Mouse (Mus musculus): Measurements from ENCODE around the gene Nxn. TPM values are rescaled to one million over a fixed set of nuclear protein-coding genes. Genes with fewer than 3 reads are reported as not detected.

Gene Nxn
- total and polyA plus RNA-seq, 3 experiments, result 4.4 to 5.0 (median 4.8) TPM

DNA sequence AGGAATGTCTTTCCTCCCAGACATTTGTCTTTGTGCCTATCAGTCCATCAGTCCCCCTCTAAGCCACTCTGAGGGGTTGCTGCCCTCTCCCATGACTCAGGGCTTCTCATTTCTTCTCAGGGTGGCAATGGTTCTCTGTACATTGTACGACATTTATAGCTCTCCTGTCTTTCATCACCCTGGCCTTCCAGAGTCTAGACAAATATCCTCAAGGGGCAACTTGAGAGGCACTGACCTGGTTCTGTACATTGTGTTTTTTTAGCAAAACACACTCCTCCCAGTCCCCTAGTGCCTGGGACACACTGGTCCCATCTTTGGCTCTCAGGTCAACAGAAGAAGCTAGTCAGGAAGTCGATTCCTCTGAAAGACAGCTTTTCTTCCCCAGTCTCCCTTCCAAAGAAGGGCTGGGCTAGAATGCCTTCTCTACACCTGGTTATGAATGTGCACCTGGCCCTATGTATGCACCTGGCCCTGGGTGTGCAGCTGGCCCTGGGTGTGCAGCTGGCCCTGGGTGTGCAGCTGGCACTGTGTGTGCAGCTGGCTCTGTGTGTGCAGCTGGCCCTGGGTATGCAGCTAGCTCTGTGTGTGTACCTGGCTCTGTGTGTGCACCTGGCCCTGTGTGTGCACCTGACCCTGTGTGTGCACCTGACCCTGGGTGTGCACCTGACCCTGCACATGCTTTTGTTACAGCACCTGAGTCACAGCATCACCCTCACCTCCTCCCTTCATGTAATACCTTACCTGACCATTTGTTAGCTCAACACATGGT is 70.2 kb downstream of the Nxn start:
- peaks cover 10% of the 10 kb centered on the region; the same call in 1 of the 2 replicates for H3K27me3 ChIP-seq (ENCODE audit: insufficient read depth, low read length)
- ATAC-seq (ENCODE audit: extremely low read depth, insufficient number of reproducible peaks, low FRiP score, poor library complexity, severe bottlenecking), result no peak
- TF ChIP-seq TAL1 (conservative IDR thresholded peaks at IDR 0.05; ENCODE audit: low read depth, low read length) (no peak), CTCF (IDR thresholded peaks at IDR 0.05; ENCODE audit: low read depth, low read length) (no peak), GATA1 (IDR thresholded peaks at IDR 0.05; ENCODE audit: borderline replicate concordance, low read length) (no peak), POLR2AphosphoS5 (IDR thresholded peaks at IDR 0.05; ENCODE audit: insufficient replicate concordance, low read depth, low read length) (no peak), GATA2 (IDR thresholded peaks at IDR 0.05; ENCODE audit: borderline replicate concordance, low read depth, low read length) (no peak)
- no peak for DNase-seq (ENCODE audit: low spot score)
- no peaks in the 10 kb centered on the region for H3K9me3 ChIP-seq (replicated peaks)
- H3K36me3 ChIP-seq (replicated peaks), result no peaks in the 10 kb centered on the region
- H3K4me1 ChIP-seq (ENCODE audit: insufficient read depth, low read depth, low read length), result 0 out of 2 replicates have a peak, but pooled peaks cover 2% of the 10 kb centered on the region
- no peak overlapping the region for H3K4me3 ChIP-seq (ENCODE audit: low read depth, low read length)

DNA sequence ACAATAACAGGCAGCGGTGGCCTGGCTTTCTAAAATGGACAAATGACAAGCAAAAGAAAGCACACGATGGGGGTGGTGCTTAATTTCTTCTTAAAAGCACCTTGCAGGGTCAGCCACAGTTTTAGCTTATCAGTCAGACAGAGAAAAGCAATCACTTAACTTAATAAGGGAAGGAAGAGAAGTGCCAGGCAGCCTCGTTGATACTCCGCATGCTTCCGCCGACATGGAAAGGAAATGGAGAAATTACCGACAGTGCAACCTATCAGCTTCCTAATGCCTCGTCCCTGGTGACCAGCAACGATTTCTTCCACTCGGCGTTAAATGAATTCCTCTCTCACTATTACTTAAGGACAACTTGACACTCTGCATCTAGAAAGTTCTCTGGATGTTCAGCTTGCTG is 70.9 kb downstream of the Nxn start:
- no peak for ATAC-seq (ENCODE audit: extremely low read depth, insufficient number of reproducible peaks, low FRiP score, poor library complexity, severe bottlenecking)
- TF ChIP-seq CTCF (IDR thresholded peaks at IDR 0.05; ENCODE audit: low read depth, low read length) (no peak), GATA2 (IDR thresholded peaks at IDR 0.05; ENCODE audit: borderline replicate concordance, low read depth, low read length) (no peak), POLR2AphosphoS5 (IDR thresholded peaks at IDR 0.05; ENCODE audit: insufficient replicate concordance, low read depth, low read length) (no peak), GATA1 (IDR thresholded peaks at IDR 0.05; ENCODE audit: borderline replicate concordance, low read length) (no peak), TAL1 (conservative IDR thresholded peaks at IDR 0.05; ENCODE audit: low read depth, low read length) (no peak)

DNA sequence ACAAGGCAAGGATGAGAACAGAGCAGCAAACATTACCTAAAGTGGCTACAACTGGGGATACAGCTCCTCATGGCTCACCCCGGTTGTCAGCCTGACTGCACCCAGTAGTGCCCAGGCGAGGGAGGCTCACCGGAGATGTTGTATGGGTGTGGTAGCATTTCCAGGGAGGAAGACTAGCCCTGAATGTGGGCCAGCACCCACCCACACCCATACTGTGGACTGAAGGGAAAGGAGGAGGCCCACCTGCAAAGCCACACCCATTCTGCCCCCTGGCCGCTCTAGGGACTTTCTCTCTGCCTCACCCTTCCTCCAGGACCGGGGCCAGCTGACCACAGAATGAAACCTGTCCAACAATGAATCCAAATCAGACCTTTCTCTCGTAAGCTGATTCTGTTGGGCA is 72.3 kb downstream of the Nxn start:
- TF ChIP-seq GATA1 (IDR thresholded peaks at IDR 0.05; ENCODE audit: borderline replicate concordance, low read length), result no peak
- TF ChIP-seq CTCF (IDR thresholded peaks at IDR 0.05; ENCODE audit: low read depth, low read length), result no peak
- TF ChIP-seq TAL1 (conservative IDR thresholded peaks at IDR 0.05; ENCODE audit: low read depth, low read length), result no peak
- TF ChIP-seq GATA2 (IDR thresholded peaks at IDR 0.05; ENCODE audit: borderline replicate concordance, low read depth, low read length), result no peak
- TF ChIP-seq POLR2AphosphoS5 (IDR thresholded peaks at IDR 0.05; ENCODE audit: insufficient replicate concordance, low read depth, low read length), result no peak

More for the DNA sequence above, 70.9 kb downstream of the Nxn start:
- Histone ChIP-seq H3K36me3 (replicated peaks) (no peaks in the 10 kb centered on the region), H3K9me3 (replicated peaks) (no peaks in the 10 kb centered on the region), H3K4me3 (ENCODE audit: low read depth, low read length) (no peak overlapping the region), H3K27me3 (ENCODE audit: insufficient read depth, low read length) (peaks cover 10% of the 10 kb centered on the region; the same call in 1 of the 2 replicates), H3K4me1 (ENCODE audit: insufficient read depth, low read depth, low read length) (0 out of 2 replicates have a peak, but pooled peaks cover 2% of the 10 kb centered on the region)
- no peak for DNase-seq (ENCODE audit: low spot score)

DNA sequence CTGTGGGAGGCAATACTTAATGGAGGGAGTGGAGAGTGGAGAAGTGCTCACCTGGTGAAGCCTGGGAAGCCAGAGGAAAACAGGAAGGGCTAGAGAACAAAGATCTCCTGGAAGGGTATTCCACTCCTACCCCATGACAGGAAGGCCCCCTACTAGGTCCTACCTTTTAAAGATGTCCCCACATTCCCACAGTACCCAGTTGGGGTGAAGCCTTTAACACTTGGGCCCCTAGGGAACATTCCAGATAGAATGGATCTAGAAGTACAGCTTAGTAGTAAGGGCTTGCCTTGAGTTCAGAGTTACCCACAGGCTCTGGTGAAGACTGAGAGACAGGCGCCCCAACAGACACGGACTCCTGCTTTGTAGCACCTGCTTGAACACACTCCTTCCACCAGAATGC is 72.9 kb downstream of the Nxn start:
- H3K4me3 ChIP-seq (ENCODE audit: low read depth, low read length), result no peak overlapping the region
- no peaks in the 10 kb centered on the region for H3K4me1 ChIP-seq (ENCODE audit: insufficient read depth, low read depth, low read length)
- no peak for DNase-seq (ENCODE audit: low spot score)
- no peak for ATAC-seq (ENCODE audit: extremely low read depth, insufficient number of reproducible peaks, low FRiP score, poor library complexity, severe bottlenecking)
- no peaks in the 10 kb centered on the region for H3K9me3 ChIP-seq (replicated peaks)
- H3K36me3 ChIP-seq (replicated peaks), result no peaks in the 10 kb centered on the region
- peaks cover 10% of the 10 kb centered on the region; the same call in 1 of the 2 replicates for H3K27me3 ChIP-seq (ENCODE audit: insufficient read depth, low read length)
- TF ChIP-seq POLR2AphosphoS5 (IDR thresholded peaks at IDR 0.05; ENCODE audit: insufficient replicate concordance, low read depth, low read length), result no peak
- TF ChIP-seq GATA1 (IDR thresholded peaks at IDR 0.05; ENCODE audit: borderline replicate concordance, low read length), result no peak
- no peak for TF ChIP-seq GATA2 (IDR thresholded peaks at IDR 0.05; ENCODE audit: borderline replicate concordance, low read depth, low read length)

More for the DNA sequence above, 72.3 kb downstream of the Nxn start:
- no peak for ATAC-seq (ENCODE audit: extremely low read depth, insufficient number of reproducible peaks, low FRiP score, poor library complexity, severe bottlenecking)
- Histone ChIP-seq H3K4me3 (ENCODE audit: low read depth, low read length) (no peak overlapping the region), H3K27me3 (ENCODE audit: insufficient read depth, low read length) (peaks cover 10% of the 10 kb centered on the region; the same call in 1 of the 2 replicates), H3K9me3 (replicated peaks) (no peaks in the 10 kb centered on the region), H3K4me1 (ENCODE audit: insufficient read depth, low read depth, low read length) (0 out of 2 replicates have a peak, but pooled peaks cover 2% of the 10 kb centered on the region), H3K36me3 (replicated peaks) (no peaks in the 10 kb centered on the region)
- no peak for DNase-seq (ENCODE audit: low spot score)

DNA sequence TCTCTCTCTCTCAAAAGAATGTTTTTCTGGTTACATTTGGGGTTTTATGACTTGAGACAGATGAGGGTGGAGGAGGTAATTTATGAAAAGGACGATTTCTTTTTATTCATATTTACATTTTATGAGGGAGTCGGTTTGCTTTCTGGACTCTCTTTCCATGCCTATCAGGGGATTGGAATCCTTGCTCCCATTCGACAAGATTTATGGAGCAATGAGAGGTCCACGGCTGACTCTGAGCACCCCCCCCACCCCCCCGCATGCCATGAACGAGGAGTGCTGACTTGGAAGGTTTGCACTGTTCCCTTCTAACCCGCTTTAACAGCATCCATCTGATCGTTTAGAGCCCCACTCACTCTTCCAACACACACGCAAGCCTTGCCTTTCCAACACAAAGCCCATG is 74.1 kb downstream of the Nxn start:
- no peak for ATAC-seq (ENCODE audit: extremely low read depth, insufficient number of reproducible peaks, low FRiP score, poor library complexity, severe bottlenecking)
- no peak for DNase-seq (ENCODE audit: low spot score)
- no peaks in the 10 kb centered on the region for H3K9me3 ChIP-seq (replicated peaks)

DNA sequence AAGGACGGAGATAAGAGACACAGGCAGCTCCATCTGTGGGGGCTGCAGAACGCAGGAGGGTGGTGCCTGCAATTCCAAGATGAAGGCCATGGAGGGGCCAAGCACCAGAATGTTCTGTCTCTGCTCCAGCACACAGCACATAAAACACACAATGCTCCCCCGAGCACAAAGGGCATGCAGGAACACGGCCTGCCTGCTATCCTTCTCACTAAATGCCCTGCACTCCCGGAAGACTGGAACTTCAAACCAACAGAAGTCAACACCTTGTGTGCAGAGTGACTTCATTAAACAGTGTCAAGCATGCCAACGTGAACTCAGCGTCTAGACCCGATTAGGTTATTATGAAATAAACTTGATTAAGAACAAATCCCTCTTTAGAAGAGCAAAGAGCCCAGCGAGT is 74.7 kb downstream of the Nxn start:
- no peak for TF ChIP-seq CTCF (IDR thresholded peaks at IDR 0.05; ENCODE audit: low read depth, low read length)
- TF ChIP-seq POLR2AphosphoS5 (IDR thresholded peaks at IDR 0.05; ENCODE audit: insufficient replicate concordance, low read depth, low read length), result no peak
- no peak for TF ChIP-seq GATA1 (IDR thresholded peaks at IDR 0.05; ENCODE audit: borderline replicate concordance, low read length)
- TF ChIP-seq GATA2 (IDR thresholded peaks at IDR 0.05; ENCODE audit: borderline replicate concordance, low read depth, low read length), result no peak
- Histone ChIP-seq H3K9me3 (replicated peaks) (no peaks in the 10 kb centered on the region), H3K27me3 (ENCODE audit: insufficient read depth, low read length) (peaks cover 24% of the 10 kb centered on the region), H3K4me1 (ENCODE audit: insufficient read depth, low read depth, low read length) (no peaks in the 10 kb centered on the region), H3K4me3 (ENCODE audit: low read depth, low read length) (no peak overlapping the region), H3K36me3 (replicated peaks) (no peaks in the 10 kb centered on the region)
- DNase-seq (ENCODE audit: low spot score) (no peak), ATAC-seq (ENCODE audit: extremely low read depth, insufficient number of reproducible peaks, low FRiP score, poor library complexity, severe bottlenecking) (no peak)

More for the DNA sequence above, 74.1 kb downstream of the Nxn start:
- TF ChIP-seq TAL1 (conservative IDR thresholded peaks at IDR 0.05; ENCODE audit: low read depth, low read length) (no peak), POLR2AphosphoS5 (IDR thresholded peaks at IDR 0.05; ENCODE audit: insufficient replicate concordance, low read depth, low read length) (no peak), GATA2 (IDR thresholded peaks at IDR 0.05; ENCODE audit: borderline replicate concordance, low read depth, low read length) (no peak), CTCF (IDR thresholded peaks at IDR 0.05; ENCODE audit: low read depth, low read length) (no peak), GATA1 (IDR thresholded peaks at IDR 0.05; ENCODE audit: borderline replicate concordance, low read length) (no peak)
- no peaks in the 10 kb centered on the region for H3K36me3 ChIP-seq (replicated peaks)
- H3K27me3 ChIP-seq (ENCODE audit: insufficient read depth, low read length), result peaks cover 19% of the 10 kb centered on the region
- H3K4me3 ChIP-seq (ENCODE audit: low read depth, low read length), result no peak overlapping the region
- no peaks in the 10 kb centered on the region for H3K4me1 ChIP-seq (ENCODE audit: insufficient read depth, low read depth, low read length)
